21 mouse cellular contexts compared by ENCODE assay signal in the genomic region with DNA sequence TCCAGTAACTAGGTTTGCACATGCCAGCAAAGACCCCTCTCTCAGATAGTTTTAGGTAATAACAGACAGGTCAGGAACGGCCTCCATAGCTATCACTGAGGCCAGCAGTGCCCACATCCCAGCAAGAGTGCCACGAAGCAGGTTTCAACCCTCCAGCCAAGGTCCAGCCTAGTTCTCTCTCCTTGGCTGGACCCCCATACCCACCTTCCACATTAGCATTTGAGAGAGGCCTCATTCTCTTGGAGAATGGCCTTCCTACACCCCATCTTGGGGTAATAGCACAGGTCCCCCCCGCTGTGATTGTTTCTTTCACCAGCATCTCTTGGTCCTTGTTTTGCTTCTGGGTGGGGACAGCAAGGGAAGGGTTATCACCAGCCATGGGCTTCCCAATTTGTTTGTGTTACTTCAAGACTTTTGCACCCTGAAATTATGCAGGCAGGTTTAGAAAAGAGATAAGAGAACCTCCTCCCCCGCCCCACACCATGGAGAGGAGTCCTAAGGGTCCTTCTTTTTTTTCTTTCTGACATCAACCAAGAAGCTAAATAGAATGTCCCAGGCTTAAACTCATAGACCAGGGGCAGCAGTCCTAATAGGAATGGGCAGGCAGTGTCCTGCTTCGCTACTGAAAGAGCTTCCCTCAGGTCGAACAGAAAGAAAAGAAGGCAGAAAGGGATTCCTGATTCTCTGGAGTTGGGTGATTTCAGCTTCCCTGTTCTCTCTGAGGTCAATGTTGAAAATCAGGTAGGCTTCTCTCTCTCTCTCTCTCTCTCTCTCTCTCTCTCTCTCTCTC. TPM values are rescaled to one million over a fixed set of nuclear protein-coding genes. Genes with fewer than 3 reads are reported as not detected.
DNase-seq lines count a peak whose midpoint lies in the region; ATAC-seq and TF ChIP-seq lines count a peak whose summit lies in the region.
"Had no signal": no experiment of that assay in that cellular context is flagged by ENCODE, and none has a peak within 500 bp of the region (broad histone marks: within the 10 kb centered on the region; RNA-seq: fewer than 3 reads in every experiment).

No protein-coding gene starts in this region.

- 0 out of 2 replicates have a peak overlapping the region, but pooled peaks have one; percentile 40 for H3K9ac ChIP-seq in embryonic facial prominence, embryonic 13.5 days
- no peak overlapping the region for H3K9ac ChIP-seq in limb, embryonic 14.5 days (ENCODE audit: low read depth, low read length, severe bottlenecking)
- H3K9ac ChIP-seq: forebrain, postnatal 0 days; heart, embryonic 12.5 days; liver, embryonic 14.5 days had no signal

- H3K27me3 ChIP-seq in embryonic facial prominence, embryonic 13.5 days: peaks cover 94% of the 10 kb centered on the region
- peaks cover 98% of the 10 kb centered on the region for H3K27me3 ChIP-seq in hindbrain, embryonic 10.5 days (ENCODE audit: insufficient read depth, poor library complexity, severe bottlenecking)
- peaks cover 80% of the 10 kb centered on the region for H3K27me3 ChIP-seq in limb, embryonic 14.5 days (ENCODE audit: control insufficient read depth, insufficient read depth, low read length)
- no peaks in the 10 kb centered on the region for H3K27me3 ChIP-seq in myocyte (ENCODE audit: control insufficient read depth, insufficient read depth, insufficient read length)

- 21% methylated on average over 6 of the region's 6 CpGs for WGBS in embryonic facial prominence, embryonic 13.5 days
- WGBS in hindbrain, embryonic 10.5 days: 3% methylated on average over 6 of the region's 6 CpGs
- 18% methylated on average over 6 of the region's 6 CpGs for whole genome bisulfite sequencing in limb, embryonic 14.5 days

- H3K4me1 ChIP-seq in embryonic facial prominence, embryonic 13.5 days: peaks cover 17% of the 10 kb centered on the region
- peaks cover 42% of the 10 kb centered on the region for H3K4me1 ChIP-seq in hindbrain, embryonic 10.5 days (replicated peaks)
- peaks cover 16% of the 10 kb centered on the region; the same call in 1 of the 2 replicates for H3K4me1 ChIP-seq in limb, embryonic 14.5 days (ENCODE audit: control insufficient read depth, insufficient read depth, low read length)

- peak overlapping the region; percentile 56 for H3K4me3 ChIP-seq in embryonic facial prominence, embryonic 13.5 days
- H3K4me3 ChIP-seq in hindbrain, embryonic 10.5 days: peak overlapping the region; percentile 66
- H3K4me3 ChIP-seq in limb, embryonic 14.5 days (replicated peaks; ENCODE audit: low read length): peak overlapping the region; percentile 50; the same call in 1 of the 2 replicates
- H3K4me3 ChIP-seq in myocyte: peak overlapping the region; percentile 75
- H3K4me3 ChIP-seq: left cerebral cortex, adult 2 months had no signal

- intact Hi-C loops in heart, postnatal 10 days (cut with DNase I): loop anchor here (5.0 kb wide), 1 partner anchor 212 kb away; no protein-coding TSS in a partner anchor

- TF ChIP-seq POLR2A in limb, embryonic 14.5 days (IDR thresholded peaks at IDR 0.05; ENCODE audit: borderline replicate concordance, extremely low read depth, insufficient read depth, insufficient read length): no peak
- no peak for TF ChIP-seq POLR2A in myocyte (IDR thresholded peaks at IDR 0.05; ENCODE audit: insufficient read length, low read depth)

- no peak for ATAC-seq in embryonic facial prominence, embryonic 13.5 days (ENCODE audit: insufficient number of reproducible peaks, insufficient read depth, low FRiP score, low TSS enrichment, low read depth)
- ATAC-seq in limb, embryonic 14.5 days (ENCODE audit: low FRiP score, low read depth): no peak
- ATAC-seq: forebrain, postnatal 0 days; Patski had no signal

- H3K9me3 ChIP-seq in embryonic facial prominence, embryonic 13.5 days: no peaks in the 10 kb centered on the region
- no peaks in the 10 kb centered on the region for H3K9me3 ChIP-seq in hindbrain, embryonic 10.5 days
- no peaks in the 10 kb centered on the region for H3K9me3 ChIP-seq in limb, embryonic 14.5 days (ENCODE audit: control insufficient read depth, low read length)
- H3K9me3 ChIP-seq: heart, embryonic 12.5 days had no signal

- DNase-seq in hindbrain, embryonic 10.5 days (ENCODE audit: low spot score): peak; percentile 13
- no peak for DNase-seq in limb, embryonic 14.5 days (ENCODE audit: low spot score)
- DNase-seq in layer of hippocampus, adult 8-10 months (ENCODE audit: low spot score in 2 of 2): no peak
- no peak for DNase-seq in embryo, embryonic 9.5 days (ENCODE audit: extremely low spot score)
- DNase-seq in heart, postnatal 10 days: no peak
- DNase-seq: cerebellum, adult 9-11 months; gastrocnemius, postnatal 25 days; kidney, adult 8-10 months; lung, postnatal 10 days; right cerebral cortex, postnatal 25 days; thymus, adult 2 months had no signal

- no peaks in the 10 kb centered on the region for H3K36me3 ChIP-seq in embryonic facial prominence, embryonic 13.5 days
- H3K36me3 ChIP-seq in hindbrain, embryonic 10.5 days: no peaks in the 10 kb centered on the region
- H3K36me3 ChIP-seq in limb, embryonic 14.5 days (ENCODE audit: control insufficient read depth, insufficient read depth, low read length): no peaks in the 10 kb centered on the region
- H3K36me3 ChIP-seq in myocyte (ENCODE audit: control insufficient read depth, insufficient read depth): no peaks in the 10 kb centered on the region
- H3K36me3 ChIP-seq: heart, embryonic 12.5 days had no signal

- H3K79me2 ChIP-seq in myocyte (ENCODE audit: control insufficient read depth, insufficient read depth): peaks cover 36% of the 10 kb centered on the region

- H3K27ac ChIP-seq in embryonic facial prominence, embryonic 13.5 days: no peak overlapping the region
- H3K27ac ChIP-seq in hindbrain, embryonic 10.5 days: peak overlapping the region; percentile 90
- H3K27ac ChIP-seq in limb, embryonic 14.5 days (replicated peaks; ENCODE audit: low read depth, low read length): no peak overlapping the region
- H3K27ac ChIP-seq: left cerebral cortex, adult 2 months; liver, embryonic 14.5 days had no signal

- H3ac ChIP-seq in myocyte (ENCODE audit: control insufficient read depth, insufficient read length): no peak overlapping the region

- H3K4me2 ChIP-seq in embryonic facial prominence, embryonic 13.5 days: peak overlapping the region; percentile 86
- peak overlapping the region; percentile 41; the same call in 1 of the 2 replicates for H3K4me2 ChIP-seq in limb, embryonic 14.5 days (replicated peaks; ENCODE audit: low read depth, low read length, severe bottlenecking)
- peak overlapping the region; percentile 98 for H3K4me2 ChIP-seq in myocyte (ENCODE audit: low read depth)

TF ChIP-seq in myocyte, 11 proteins besides CTCF, POLR2A, EP300 and RAD21:
- TF ChIP-seq USF1 (IDR thresholded peaks at IDR 0.05; ENCODE audit: low read depth) (no peak), MYOG (IDR thresholded peaks at IDR 0.05; ENCODE audit: control insufficient read depth in 1 of 3, insufficient read depth in 1 of 3, insufficient read length in 2 of 3, low read depth in 2 of 3) (no peak), TCF3 (IDR thresholded peaks at IDR 0.05; ENCODE audit: insufficient read length, low read depth) (no peak), SRF (IDR thresholded peaks at IDR 0.05; ENCODE audit: control insufficient read depth, insufficient read length, low read depth) (no peak), MYOD1 (IDR thresholded peaks at IDR 0.05; ENCODE audit: control insufficient read depth in 1 of 3, insufficient read length in 2 of 3, low read depth in 2 of 3) (no peak), TCF12 (IDR thresholded peaks at IDR 0.05; ENCODE audit: insufficient read depth, poor library complexity, severe bottlenecking) (no peak)

RNA-seq across cellular contexts. Expression of a gene that starts 3.5 kb away (rescaled TPM):
- polyA plus RNA-seq in embryonic facial prominence, embryonic 13.5 days (2015; fragmentation: Nextera tagmentation; extraction: Ambion mirVana): 2.7 and 2.8 TPM in 2 replicates
- 3.5 and 3.8 TPM in 2 replicates for polyA plus RNA-seq in hindbrain, embryonic 10.5 days (2016; fragmentation: Nextera tagmentation; extraction: Ambion mirVana)
- polyA plus RNA-seq in limb, embryonic 14.5 days (2012; rRNA removed): 5.8 and 6.4 TPM in 2 replicates
- polyA plus RNA-seq in limb, embryonic 14.5 days (2014; fragmentation: Nextera tagmentation; extraction: Ambion mirVana): 3.9 and 5.2 TPM in 2 replicates
- polyA plus RNA-seq in myocyte (2012; fragmentation: generic; extraction: Trizol): 6.9 TPM
- total RNA-seq in layer of hippocampus, adult 8-10 months (2022): not detected
- total RNA-seq in heart, postnatal 10 days (2021): not detected
- total RNA-seq: hematopoietic stem cell, adult 5-6 weeks; layer of hippocampus, adult 18-20 months; left cerebral cortex, adult 2 months; monocyte, adult 5-6 weeks had no signal
- polyA plus RNA-seq: Patski had no signal

Comparison
In these comparisons a context has a peak if more than half of its experiments do, and no peak if none do; other contexts are left out.
1. H3K4me2 ChIP-seq: peak in every context shown above with its lines; median percentile 98 in myocyte; 86 in embryonic facial prominence, embryonic 13.5 days; 41 in limb, embryonic 14.5 days.